Mouse (Mus musculus) limb, embryonic 12.5 days (tissue): ENCODE data around the gene Gm17409. TPM values are rescaled to one million over a fixed set of nuclear protein-coding genes. Genes with fewer than 3 reads are reported as not detected.

ENCODE experiments used
- ATAC-seq: fragments of 200-750 bp; cut with Nextera tagmentation; 2 replicates; pipeline ENCODE4 v1.8.0; 2017; ENCODE audit warnings: low read depth, moderate TSS enrichment; ENCODE audit not compliant: insufficient number of reproducible peaks, insufficient read depth, low FRiP score, low TSS enrichment
- H3K27ac ChIP-seq: fragments of 300-500 bp; sonication (generic); 2 replicates; pipeline ENCODE4 v1.5.1; 2016; ENCODE audit warnings: mild to moderate bottlenecking, moderate library complexity
- H3K27me3 ChIP-seq: fragments of 300-500 bp; sonication (generic); 2 replicates; pipeline ENCODE4 v1.6.1; 2016; ENCODE audit warnings: mild to moderate bottlenecking, moderate library complexity
- H3K36me3 ChIP-seq: fragments of 300-500 bp; sonication (generic); 2 replicates; pipeline ENCODE4 v1.6.1; 2016; ENCODE audit warnings: mild to moderate bottlenecking, moderate library complexity
- H3K4me1 ChIP-seq: fragments of 300-500 bp; sonication (generic); replicated peaks from 2 replicates; pipeline ENCODE4 v1.6.1; 2016
- H3K4me2 ChIP-seq: fragments of 300-500 bp; sonication (generic); 2 replicates; pipeline ENCODE4 v1.6.1; 2016; ENCODE audit warnings: mild to moderate bottlenecking, moderate library complexity
- H3K4me3 ChIP-seq: fragments of 300-500 bp; sonication (generic); replicated peaks from 2 replicates; pipeline ENCODE4 v1.5.1; 2016; ENCODE audit warnings: mild to moderate bottlenecking
- H3K9ac ChIP-seq: fragments of 300-500 bp; sonication (generic); replicated peaks from 2 replicates; pipeline ENCODE4 v1.6.1; 2016; ENCODE audit warnings: mild to moderate bottlenecking, moderate library complexity
- H3K9me3 ChIP-seq: fragments of 300-500 bp; sonication (generic); 2 replicates; pipeline ENCODE4 v1.6.1; 2016; ENCODE audit warnings: mild to moderate bottlenecking, moderate library complexity
- WGBS: fragments of 180-500 bp; shearing (Covaris S2); methylation state at CpG from one replicate; pipeline ENCODE4 v1.1.7; 2016; 5-methylcytosine and 5-hydroxymethylcytosine counted together
- polyA plus RNA-seq: library from polyadenylated mRNA; unstranded; fragments of >200 nt; fragmentation: Nextera tagmentation; extraction: Ambion mirVana; gene quantifications from 2 replicates; pipeline ENCODE4 v1.2.1, GENCODE M21; 2016

The Gm17409 gene
- polyA plus RNA-seq, 1 experiment from 2014 or later: not detected

DNA sequence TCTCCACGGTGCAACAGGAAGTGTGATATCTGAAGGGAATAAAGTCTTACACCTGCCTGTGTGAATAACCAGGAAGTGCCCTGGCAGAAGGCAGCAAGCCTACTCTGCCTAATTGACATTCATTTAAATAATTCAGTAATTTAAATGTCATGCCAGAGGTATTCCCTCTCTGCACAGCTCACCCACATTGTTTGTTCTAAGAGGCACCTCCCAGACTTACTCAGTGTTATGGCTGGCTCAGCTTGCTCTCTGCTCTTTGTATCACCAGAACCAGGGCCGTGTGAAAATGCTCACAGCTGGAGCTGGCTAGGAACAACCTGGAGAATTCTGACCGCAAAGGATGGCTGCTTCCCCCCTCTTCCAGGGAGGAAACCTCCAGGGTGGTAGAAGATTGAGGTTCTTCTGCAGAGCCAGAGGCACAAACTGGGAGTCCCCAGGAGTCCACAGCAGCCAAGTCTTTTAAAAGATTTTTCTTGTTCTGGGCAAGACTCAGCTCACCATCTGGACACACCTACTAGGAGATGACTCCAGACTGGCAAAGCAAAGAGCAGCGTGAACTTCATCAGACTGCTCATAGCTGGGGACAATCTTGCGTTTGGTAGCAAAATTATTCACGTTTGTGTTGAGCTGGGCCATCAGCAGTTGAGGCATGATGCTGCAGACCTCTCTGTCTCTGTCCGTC is 14.5 kb downstream of the Gm17409 start:
- Histone ChIP-seq H3K27me3 (no peaks in the 10 kb centered on the region), H3K36me3 (peaks cover 6% of the 10 kb centered on the region; the same call in 1 of the 2 replicates), H3K4me1 (peaks cover 39% of the 10 kb centered on the region), H3K4me2 (no peak overlapping the region), H3K4me3 (no peak overlapping the region), H3K9ac (no peak overlapping the region), H3K27ac (0 out of 2 replicates have a peak overlapping the region, but pooled peaks have one; percentile 25), H3K9me3 (no peaks in the 10 kb centered on the region)
- 59% methylated on average over 7 of the region's 7 CpGs for WGBS
- ATAC-seq: 0 out of 2 replicates have a peak, but pooled peaks have one; percentile 13

GRCm38 (mm10) chr2:58485152-58485551 is 15.2 kb downstream of the Gm17409 start:
- no peak overlapping the region for H3K27ac ChIP-seq

DNA sequence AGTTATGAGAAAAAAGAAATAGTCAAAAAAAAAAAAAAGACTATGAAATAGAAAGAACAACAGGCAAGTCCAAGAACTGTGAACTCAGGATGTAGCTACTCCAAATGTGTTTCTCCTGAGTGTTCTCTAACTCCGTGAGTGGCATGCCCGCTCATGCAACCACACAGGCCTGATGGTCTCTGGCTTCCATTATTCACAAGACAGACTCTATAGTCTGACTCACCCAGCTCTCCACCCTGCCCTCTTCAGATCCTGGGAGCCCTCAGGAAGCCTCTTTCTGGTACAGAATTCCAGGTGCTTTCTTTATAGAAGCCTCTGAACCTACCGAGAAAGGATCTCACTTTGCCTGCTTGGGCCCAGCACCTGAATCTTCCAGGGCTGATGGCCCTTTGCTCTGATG is 15.8 kb downstream of the Gm17409 start:
- Histone ChIP-seq H3K4me3 (no peak overlapping the region), H3K4me1 (peaks cover 39% of the 10 kb centered on the region), H3K9ac (no peak overlapping the region), H3K27ac (0 out of 2 replicates have a peak overlapping the region, but pooled peaks have one; percentile 66), H3K4me2 (no peak overlapping the region), H3K27me3 (no peaks in the 10 kb centered on the region), H3K9me3 (no peaks in the 10 kb centered on the region), H3K36me3 (peaks cover 4% of the 10 kb centered on the region; the same call in 1 of the 2 replicates)
- ATAC-seq: no peak
- 71% methylated on average over 3 of the region's 3 CpGs for WGBS

More at GRCm38 (mm10) chr2:58485152-58485551, 15.2 kb downstream of the Gm17409 start:
- no peak for ATAC-seq
- no peak overlapping the region for H3K4me3 ChIP-seq
- no peak overlapping the region for H3K9ac ChIP-seq
- H3K4me2 ChIP-seq: no peak overlapping the region
- 38% methylated on average over 4 of the region's 4 CpGs for WGBS
- H3K9me3 ChIP-seq: no peaks in the 10 kb centered on the region
- peaks cover 39% of the 10 kb centered on the region for H3K4me1 ChIP-seq
- H3K27me3 ChIP-seq: no peaks in the 10 kb centered on the region
- H3K36me3 ChIP-seq: peaks cover 4% of the 10 kb centered on the region; the same call in 1 of the 2 replicates

DNA sequence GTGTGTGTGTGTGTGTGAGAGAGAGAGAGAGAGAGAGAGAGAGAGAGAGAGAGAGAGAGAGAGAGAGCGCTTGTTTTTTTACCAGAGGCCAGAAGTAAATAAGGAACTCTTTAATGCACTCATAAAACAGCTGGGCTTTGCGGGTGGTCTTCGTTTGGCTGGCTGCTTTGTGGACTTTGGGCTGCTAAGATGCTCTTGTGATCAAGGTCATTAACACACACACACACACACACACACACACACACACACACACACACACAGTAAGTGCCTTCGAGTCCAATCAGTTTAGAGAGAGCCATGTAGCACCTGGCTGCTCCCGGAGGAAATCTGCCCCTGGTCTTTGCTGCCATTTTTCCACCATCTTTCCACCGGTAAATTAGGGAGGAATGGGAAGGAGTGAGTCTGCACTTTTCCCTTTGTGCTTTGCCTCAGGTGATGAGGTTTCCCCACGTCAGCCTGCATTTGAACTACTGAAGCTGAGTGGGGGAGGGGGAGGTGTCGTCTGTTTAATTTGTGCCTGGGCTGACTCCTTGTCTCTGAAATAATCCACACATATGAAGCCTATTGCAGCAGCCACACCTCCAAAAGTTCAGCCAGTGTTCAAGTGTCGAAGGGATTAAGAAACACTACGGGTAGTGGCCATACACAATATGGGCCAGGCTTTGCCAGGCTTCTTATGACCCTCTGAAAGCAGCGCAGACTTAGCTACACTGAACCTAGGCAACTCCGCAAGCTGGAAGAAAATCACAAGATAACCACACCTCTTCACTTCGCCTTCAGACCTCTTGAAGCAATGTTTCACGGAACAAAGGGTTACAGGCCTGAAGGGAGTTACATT is 16.7 kb downstream of the Gm17409 start:
- 34% methylated on average over 14 of the region's 14 CpGs for WGBS
- ATAC-seq: peak; percentile 37; the same call in 1 of the 2 replicates

DNA sequence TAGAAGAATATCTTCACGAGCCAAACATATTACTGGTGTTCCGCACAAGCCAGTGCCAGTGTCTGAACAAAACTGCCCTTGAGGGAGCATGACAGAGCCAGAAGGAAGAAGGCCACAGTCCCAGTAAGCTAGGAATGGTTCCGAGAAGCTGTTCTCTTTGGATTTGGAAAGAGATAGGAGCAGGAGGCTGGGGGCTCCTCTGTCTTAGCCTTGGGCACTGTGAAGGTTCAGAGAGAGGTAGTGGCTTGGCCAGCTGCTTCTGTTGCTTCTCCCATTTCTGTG is 17.3 kb downstream of the Gm17409 start:
- no peaks in the 10 kb centered on the region for H3K27me3 ChIP-seq
- no peak overlapping the region for H3K9ac ChIP-seq
- no peak overlapping the region for H3K4me3 ChIP-seq
- WGBS: 76% methylated on average over 3 of the region's 3 CpGs
- peaks cover 7% of the 10 kb centered on the region; the same call in 1 of the 2 replicates for H3K36me3 ChIP-seq
- 0 out of 2 replicates have a peak, but pooled peaks cover 4% of the 10 kb centered on the region for H3K9me3 ChIP-seq
- peaks cover 39% of the 10 kb centered on the region for H3K4me1 ChIP-seq
- no peak for ATAC-seq
- H3K4me2 ChIP-seq: no peak overlapping the region
- H3K27ac ChIP-seq: peak overlapping the region; percentile 66

More for the DNA sequence above, 16.7 kb downstream of the Gm17409 start:
- Histone ChIP-seq H3K9ac (no peak overlapping the region), H3K27me3 (no peaks in the 10 kb centered on the region), H3K27ac (peak overlapping the region; percentile 66), H3K4me2 (peak overlapping the region; percentile 13), H3K9me3 (0 out of 2 replicates have a peak, but pooled peaks cover 4% of the 10 kb centered on the region), H3K4me3 (no peak overlapping the region), H3K36me3 (peaks cover 7% of the 10 kb centered on the region; the same call in 1 of the 2 replicates), H3K4me1 (peaks cover 39% of the 10 kb centered on the region)

DNA sequence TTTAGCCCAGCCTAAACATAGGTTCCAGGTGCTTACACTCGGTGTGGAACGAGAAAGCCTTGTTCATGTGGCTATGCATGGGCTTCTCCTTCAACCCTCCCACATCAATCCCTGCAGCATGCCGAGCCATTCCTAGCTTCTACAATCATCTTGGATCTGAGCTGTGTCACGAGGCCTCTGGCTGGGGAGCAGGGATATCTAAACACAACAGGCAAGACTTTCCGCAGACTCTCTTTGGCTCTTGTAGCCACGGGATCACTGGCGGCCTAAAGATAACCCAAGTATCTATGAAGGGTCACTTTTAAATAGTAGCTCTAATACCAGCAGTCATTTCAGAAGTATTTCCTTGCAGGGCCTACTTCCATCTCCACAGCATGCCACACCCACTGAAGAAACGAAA is 18.5 kb downstream of the Gm17409 start:
- no peaks in the 10 kb centered on the region for H3K27me3 ChIP-seq
- H3K9me3 ChIP-seq: 0 out of 2 replicates have a peak, but pooled peaks cover 4% of the 10 kb centered on the region
- no peak overlapping the region for H3K4me3 ChIP-seq
- H3K4me2 ChIP-seq: no peak overlapping the region
- H3K9ac ChIP-seq: no peak overlapping the region
- no peak for ATAC-seq
- peaks cover 7% of the 10 kb centered on the region; the same call in 1 of the 2 replicates for H3K36me3 ChIP-seq
- H3K4me1 ChIP-seq: peaks cover 39% of the 10 kb centered on the region
- no peak overlapping the region for H3K27ac ChIP-seq
- 93% methylated on average over 8 of the region's 8 CpGs for WGBS

DNA sequence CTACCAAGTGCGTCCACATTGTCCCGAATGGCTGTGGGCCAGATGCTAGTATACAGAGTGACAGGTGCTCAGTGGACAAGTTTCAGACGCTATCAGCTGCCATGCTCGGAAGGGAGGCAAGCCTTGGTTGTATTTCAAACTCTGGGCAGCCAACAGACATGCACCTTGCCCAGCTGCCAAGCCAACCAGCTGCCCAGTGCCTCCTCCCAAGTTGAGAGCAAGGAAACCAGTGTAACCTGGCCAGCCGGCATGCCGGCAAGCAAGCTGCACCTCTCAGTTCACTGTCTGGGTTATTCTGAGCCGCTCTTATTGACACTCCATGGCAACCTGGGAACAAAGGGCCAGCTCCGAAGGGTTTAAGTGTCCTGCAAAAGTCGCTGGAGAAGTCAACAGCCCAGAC is 19.4 kb downstream of the Gm17409 start:
- H3K27ac ChIP-seq: no peak overlapping the region
- H3K27me3 ChIP-seq: no peaks in the 10 kb centered on the region
- 0 out of 2 replicates have a peak, but pooled peaks cover 4% of the 10 kb centered on the region for H3K9me3 ChIP-seq
- no peak for ATAC-seq
- H3K9ac ChIP-seq: no peak overlapping the region
- no peak overlapping the region for H3K4me2 ChIP-seq
- H3K4me1 ChIP-seq: peaks cover 36% of the 10 kb centered on the region
- H3K4me3 ChIP-seq: no peak overlapping the region
- H3K36me3 ChIP-seq: peaks cover 7% of the 10 kb centered on the region; the same call in 1 of the 2 replicates
- 91% methylated on average over 9 of the region's 9 CpGs for WGBS

DNA sequence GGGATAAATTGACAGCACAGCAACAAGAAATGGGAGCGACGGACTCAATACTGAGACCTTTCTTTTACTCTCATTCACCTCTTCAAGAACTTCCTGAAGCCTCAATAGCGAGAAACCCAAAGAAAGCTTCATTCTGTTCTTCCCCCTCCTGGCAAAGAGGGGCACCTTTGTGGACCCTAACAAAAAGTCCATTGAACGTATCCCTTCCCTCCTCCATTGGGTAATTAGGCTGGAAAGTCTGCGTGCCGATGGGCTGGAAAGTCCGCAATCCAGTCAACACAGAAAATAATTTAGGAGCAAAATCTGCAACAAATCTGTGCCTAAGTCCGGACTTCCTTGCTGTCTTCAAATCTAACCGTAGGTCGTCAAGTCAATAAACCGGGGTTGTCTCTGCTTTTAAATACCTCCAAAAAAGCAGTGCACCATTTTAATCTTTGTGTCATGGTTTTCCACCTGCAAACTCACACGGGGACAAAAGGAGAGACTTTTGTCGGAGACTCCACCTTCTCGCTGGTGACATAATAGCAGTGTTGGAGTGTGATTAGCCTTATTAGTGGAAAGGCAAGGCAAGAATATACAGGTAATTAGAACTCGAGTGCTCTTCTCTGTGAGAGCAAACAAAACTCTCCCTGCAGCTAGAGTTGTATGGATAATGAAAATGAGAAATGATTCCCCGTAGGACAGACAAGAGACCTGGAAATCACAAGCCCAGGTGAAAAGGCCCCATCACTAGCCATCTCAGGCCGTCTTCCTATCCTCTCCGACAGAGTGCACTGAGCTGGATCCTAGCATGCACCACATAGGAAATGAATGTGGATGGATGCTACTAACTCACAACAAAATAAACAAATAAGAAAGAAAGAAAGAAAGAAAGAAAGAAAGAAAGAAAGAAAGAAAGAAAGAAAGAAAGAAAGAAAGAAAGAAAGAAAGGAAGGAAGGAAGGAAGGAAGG is 24.0 kb downstream of the Gm17409 start:
- WGBS: 82% methylated on average over 18 of the region's 18 CpGs
- Histone ChIP-seq H3K27ac (no peak overlapping the region), H3K4me1 (peaks cover 7% of the 10 kb centered on the region), H3K9me3 (0 out of 2 replicates have a peak, but pooled peaks cover 7% of the 10 kb centered on the region), H3K27me3 (no peaks in the 10 kb centered on the region), H3K4me3 (no peak overlapping the region), H3K4me2 (no peak overlapping the region), H3K36me3 (peaks cover 14% of the 10 kb centered on the region; the same call in 1 of the 2 replicates), H3K9ac (no peak overlapping the region)
- ATAC-seq: no peak

- Histone ChIP-seq H3K4me1 (peaks cover 7% of the 10 kb centered on the region), H3K27me3 (no peaks in the 10 kb centered on the region), H3K36me3 (peaks cover 10% of the 10 kb centered on the region; the same call in 1 of the 2 replicates), H3K9ac (no peak overlapping the region), H3K9me3 (0 out of 2 replicates have a peak, but pooled peaks cover 7% of the 10 kb centered on the region), H3K4me3 (no peak overlapping the region), H3K4me2 (no peak overlapping the region), H3K27ac (no peak overlapping the region)
- 88% methylated on average over 3 of the region's 3 CpGs for WGBS
- ATAC-seq: no peak
These were observed 25.4 kb downstream of the Gm17409 start for GRCm38 (mm10) chr2:58495271-58495670.

- no peak overlapping the region for H3K4me3 ChIP-seq
- no peak overlapping the region for H3K4me2 ChIP-seq
- H3K4me1 ChIP-seq: peaks cover 7% of the 10 kb centered on the region
- H3K27ac ChIP-seq: peak overlapping the region; percentile 4; the same call in 1 of the 2 replicates
- peaks cover 7% of the 10 kb centered on the region; the same call in 1 of the 2 replicates for H3K36me3 ChIP-seq
- ATAC-seq: no peak
- 0 out of 2 replicates have a peak, but pooled peaks cover 3% of the 10 kb centered on the region for H3K9me3 ChIP-seq
- H3K9ac ChIP-seq: no peak overlapping the region
- H3K27me3 ChIP-seq: no peaks in the 10 kb centered on the region
- WGBS: 70% methylated on average over 8 of the region's 8 CpGs
These were observed 26.9 kb downstream of the Gm17409 start for GRCm38 (mm10) chr2:58496647-58497410.
